Mouse (Mus musculus) urinary bladder, postnatal 25 days (tissue): Measurements from ENCODE around the gene Irx6.

Experiments used
- DNase-seq: peaks from one replicate; pipeline ENCODE4 v3.0.0; 2022; ENCODE audit warnings: low spot score

Gene Irx6

GRCm38 (mm10) chr8:92721936-92722321 is 47.8 kb downstream of the Irx6 start:
- no peak for DNase-seq

DNA sequence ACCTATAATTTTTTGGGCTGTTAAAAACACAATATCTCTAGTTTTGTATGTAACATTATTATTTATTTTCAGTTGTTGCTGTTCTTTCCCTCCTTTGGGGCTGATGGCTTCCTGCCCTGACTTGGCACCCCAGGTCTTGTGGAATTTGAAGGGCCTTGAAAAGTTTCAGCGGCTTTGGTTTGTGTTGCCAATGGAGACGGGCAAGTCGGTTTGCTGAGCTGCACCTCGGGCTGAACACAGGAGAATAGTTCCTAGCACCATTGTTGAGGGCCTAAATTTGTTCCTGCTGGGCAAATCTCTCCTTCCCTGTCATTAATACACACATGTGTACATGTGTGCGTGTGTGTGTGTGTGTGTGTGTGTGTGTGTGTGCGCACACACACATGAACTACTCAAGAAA is 49.2 kb downstream of the Irx6 start:
- no peak for DNase-seq

GRCm38 (mm10) chr8:92723947-92724346 is 49.9 kb downstream of the Irx6 start:
- no peak for DNase-seq

DNA sequence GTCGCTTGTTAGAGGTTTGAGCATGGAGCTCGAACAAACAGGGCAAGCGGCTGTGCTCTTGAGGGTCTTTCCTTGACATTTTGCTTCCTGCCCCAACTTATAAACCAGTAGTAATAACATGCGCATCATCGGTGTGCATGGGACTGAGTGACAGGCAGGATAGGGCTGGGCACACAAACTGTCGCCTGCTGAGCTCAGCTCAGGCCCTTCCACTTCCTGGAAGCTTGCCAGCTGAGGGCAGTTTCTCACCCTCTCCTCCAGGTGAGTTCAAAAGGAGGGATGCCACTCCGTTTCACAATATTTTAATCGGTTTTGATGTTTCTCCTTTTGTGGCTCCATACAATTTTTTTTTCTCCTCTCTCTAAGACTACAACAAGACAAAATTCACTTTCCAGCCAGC is 50.3 kb downstream of the Irx6 start:
- no peak for DNase-seq
